In genomic region chr8:126602641-126603040, GRCm38 (mm10) we compare ENCODE assay signal across 8 mouse cellular contexts. TPM values are rescaled to one million over a fixed set of nuclear protein-coding genes. Genes with fewer than 3 reads are reported as not detected.
DNase-seq lines count a peak whose midpoint lies in the region; ATAC-seq and TF ChIP-seq lines count a peak whose summit lies in the region.

No protein-coding gene starts in this region.

- no peak overlapping the region for H3K4me3 ChIP-seq in kidney, postnatal 0 days (replicated peaks; ENCODE audit: low read depth, low read length)
- no peak overlapping the region for H3K4me3 ChIP-seq in embryonic fibroblast, embryonic 13.5 days (ENCODE audit: insufficient read depth, low read length)
- no peak overlapping the region for H3K4me3 ChIP-seq in limb, embryonic 10.5 days

- 48% methylated on average over 8 of the region's 8 CpGs for WGBS in kidney, postnatal 0 days
- WGBS in limb, embryonic 10.5 days = 74% methylated on average over 8 of the region's 8 CpGs

- TF ChIP-seq POLR2A in embryonic fibroblast, embryonic 13.5 days (IDR thresholded peaks at IDR 0.05; ENCODE audit: low read depth, low read length) = no peak

- DNase-seq in kidney, postnatal 0 days (ENCODE audit: low spot score) = no peak
- DNase-seq in kidney, adult 8-10 months = no peak
- peak; percentile 79 for DNase-seq in brain, adult 2 months (ENCODE audit: low read depth, low spot score)
- DNase-seq in limb, embryonic 10.5 days (ENCODE audit: low spot score) = no peak
- no peak for DNase-seq in right cerebral cortex, postnatal 10 days (ENCODE audit: low spot score in 2 of 2)
- no peak for DNase-seq in cerebellum, adult 11 months
- no peak for DNase-seq in gastrocnemius, postnatal 14 days

- intact Hi-C loops in gastrocnemius, postnatal 14 days (cut with DNase I; ENCODE audit: low total_unique reads) = no loop called here

- H3K27me3 ChIP-seq in kidney, postnatal 0 days (ENCODE audit: insufficient read depth, low read length) = no peaks in the 10 kb centered on the region
- no peaks in the 10 kb centered on the region for H3K27me3 ChIP-seq in limb, embryonic 10.5 days (ENCODE audit: low read depth, poor library complexity, severe bottlenecking)

- no peaks in the 10 kb centered on the region for H3K9me3 ChIP-seq in kidney, postnatal 0 days (replicated peaks; ENCODE audit: low read length)
- no peaks in the 10 kb centered on the region for H3K9me3 ChIP-seq in limb, embryonic 10.5 days (replicated peaks)

- no peaks in the 10 kb centered on the region for H3K36me3 ChIP-seq in kidney, postnatal 0 days (ENCODE audit: insufficient read depth, low read length)
- no peaks in the 10 kb centered on the region for H3K36me3 ChIP-seq in limb, embryonic 10.5 days

- no peak; the same call in 1 of the 2 replicates for ATAC-seq in kidney, postnatal 0 days (replicated peaks; ENCODE audit: low FRiP score, low read depth)

- peak overlapping the region; percentile 78 for H3K27ac ChIP-seq in kidney, postnatal 0 days
- peak overlapping the region; percentile 99 for H3K27ac ChIP-seq in embryonic fibroblast, embryonic 13.5 days (ENCODE audit: insufficient read depth, low read length)
- H3K27ac ChIP-seq in limb, embryonic 10.5 days = peak overlapping the region; percentile 79; the same call in 1 of the 2 replicates

- no peak overlapping the region for H3K9ac ChIP-seq in kidney, postnatal 0 days (ENCODE audit: low read depth, low read length)

- peaks cover 32% of the 10 kb centered on the region for H3K4me1 ChIP-seq in kidney, postnatal 0 days (replicated peaks; ENCODE audit: insufficient read depth, low read length)
- H3K4me1 ChIP-seq in embryonic fibroblast, embryonic 13.5 days (ENCODE audit: control insufficient read depth, insufficient read depth, low read length) = peaks cover 22% of the 10 kb centered on the region
- H3K4me1 ChIP-seq in limb, embryonic 10.5 days = peaks cover 28% of the 10 kb centered on the region

- 0 out of 2 replicates have a peak overlapping the region, but pooled peaks have one; percentile 6 for H3K4me2 ChIP-seq in kidney, postnatal 0 days (ENCODE audit: low read length)

- no peak for TF ChIP-seq CTCF in kidney, postnatal 0 days (IDR thresholded peaks at IDR 0.05; ENCODE audit: low read depth)
- no peak for TF ChIP-seq CTCF in embryonic fibroblast, embryonic 13.5 days (IDR thresholded peaks at IDR 0.05; ENCODE audit: borderline replicate concordance, insufficient read depth, low read length)

RNA-seq across cellular contexts. Expression of gene Irf2bp2, which starts 8.9 kb away (rescaled TPM):
- polyA plus RNA-seq in kidney, postnatal 0 days (2015; fragmentation: Nextera tagmentation; extraction: Ambion mirVana) = 15.6 and 16.2 TPM in 2 replicates
- 58.6 and 74.8 TPM in 2 replicates for polyA plus RNA-seq in embryonic fibroblast, embryonic 13.5 days (2011; ENCODE audit: insufficient read length, low read depth, missing spikeins)
- polyA plus RNA-seq in limb, embryonic 10.5 days (2016; fragmentation: Nextera tagmentation; extraction: Ambion mirVana) = 4.2 and 4.5 TPM in 2 replicates
- 10 to 100 TPM; 38.7 to 45.5 TPM for total RNA-seq in gastrocnemius, postnatal 14 days (2021)
